Comparison of ENCODE assay signal across 9 mouse cellular contexts in genomic region chrX:73524318-73525222, GRCm38 (mm10). TPM values are rescaled to one million over a fixed set of nuclear protein-coding genes. Genes with fewer than 3 reads are reported as not detected.
DNase-seq lines count a peak whose midpoint lies in the region; ATAC-seq and TF ChIP-seq lines count a peak whose summit lies in the region.
"Had no signal": no experiment of that assay in that cellular context is flagged by ENCODE, and none has a peak within 500 bp of the region (broad histone marks: within the 10 kb centered on the region; RNA-seq: fewer than 3 reads in every experiment).

No protein-coding gene starts in this region.

- H3K4me3 ChIP-seq in liver, postnatal 0 days (ENCODE audit: low read depth, low read length) = no peak overlapping the region
- H3K4me3 ChIP-seq in forebrain, embryonic 14.5 days (ENCODE audit: low read depth, low read length) = no peak overlapping the region
- H3K4me3 ChIP-seq in midbrain, embryonic 16.5 days (ENCODE audit: low read depth, low read length) = no peak overlapping the region

- no peak overlapping the region for H3K4me2 ChIP-seq in liver, postnatal 0 days (ENCODE audit: low read depth, low read length)
- no peak overlapping the region for H3K4me2 ChIP-seq in forebrain, embryonic 14.5 days (ENCODE audit: low read length)
- H3K4me2 ChIP-seq in midbrain, embryonic 16.5 days (ENCODE audit: low read length) = no peak overlapping the region

- no peaks in the 10 kb centered on the region for H3K4me1 ChIP-seq in liver, postnatal 0 days (ENCODE audit: insufficient read depth)
- peaks cover 2% of the 10 kb centered on the region; the same call in 1 of the 2 replicates for H3K4me1 ChIP-seq in forebrain, embryonic 14.5 days (ENCODE audit: control insufficient read depth, insufficient read depth, low read length)
- no peaks in the 10 kb centered on the region for H3K4me1 ChIP-seq in midbrain, embryonic 16.5 days (ENCODE audit: control insufficient read depth, insufficient read depth, low read length)

- no peak for TF ChIP-seq EP300 in liver, postnatal 0 days (IDR thresholded peaks at IDR 0.05; ENCODE audit: low read depth)

- WGBS in liver, postnatal 0 days (ENCODE audit: insufficient replicate concordance) = 58% methylated on average over 8 of the region's 9 CpGs
- WGBS in forebrain, embryonic 14.5 days = 64% methylated on average over 9 of the region's 9 CpGs
- 44% methylated on average over 9 of the region's 9 CpGs for WGBS in midbrain, embryonic 16.5 days

- no peak overlapping the region for H3K9ac ChIP-seq in liver, postnatal 0 days (replicated peaks)
- no peak overlapping the region for H3K9ac ChIP-seq in forebrain, embryonic 14.5 days (ENCODE audit: low read length)
- H3K9ac ChIP-seq in midbrain, embryonic 16.5 days (ENCODE audit: low read depth, low read length) = no peak overlapping the region

- no peak for ATAC-seq in liver, postnatal 0 days
- peak; percentile 89 for ATAC-seq in forebrain, embryonic 14.5 days
- ATAC-seq in midbrain, embryonic 16.5 days = peak; percentile 75

- 0 out of 2 replicates have a peak, but pooled peaks cover 4% of the 10 kb centered on the region for H3K27me3 ChIP-seq in liver, postnatal 0 days (ENCODE audit: insufficient read depth, low read length)
- H3K27me3 ChIP-seq in forebrain, embryonic 14.5 days (replicated peaks; ENCODE audit: control insufficient read depth, insufficient read depth, low read length) = no peaks in the 10 kb centered on the region
- peaks cover 3% of the 10 kb centered on the region; the same call in 1 of the 2 replicates for H3K27me3 ChIP-seq in midbrain, embryonic 16.5 days (ENCODE audit: control insufficient read depth, insufficient read depth, low read depth, low read length)

- DNase-seq in liver = peak; percentile 3
- no peak for DNase-seq in liver, postnatal 0 days
- DNase-seq in brain, embryonic 14.5 days (ENCODE audit: low read depth) = peak; percentile 90
- DNase-seq in forebrain, embryonic 14.5 days (ENCODE audit: low spot score) = peak; percentile 74
- DNase-seq in spleen, postnatal 14 days (ENCODE audit: low spot score in 2 of 2) = no peak
- no peak for DNase-seq in embryo, embryonic 9.5 days (ENCODE audit: extremely low spot score)
- no peak for DNase-seq in spleen, postnatal 36 days (ENCODE audit: low spot score in 2 of 2)
- DNase-seq: kidney, postnatal 36 days had no signal

- no peak overlapping the region for H3K27ac ChIP-seq in liver, postnatal 0 days (ENCODE audit: low read depth)
- H3K27ac ChIP-seq in forebrain, embryonic 14.5 days (ENCODE audit: low read depth, low read length) = peak overlapping the region; percentile 68
- H3K27ac ChIP-seq in midbrain, embryonic 16.5 days (ENCODE audit: low read length) = no peak overlapping the region

- TF ChIP-seq CTCF in liver, postnatal 0 days (IDR thresholded peaks at IDR 0.05; ENCODE audit: low read depth) = no peak
- TF ChIP-seq CTCF in brain, embryonic 14.5 days (IDR thresholded peaks at IDR 0.05; ENCODE audit: borderline replicate concordance, extremely low read depth, insufficient read depth, insufficient read length) = no peak

- H3K36me3 ChIP-seq in liver, postnatal 0 days (replicated peaks; ENCODE audit: insufficient read depth, low read length) = no peaks in the 10 kb centered on the region
- H3K36me3 ChIP-seq in forebrain, embryonic 14.5 days (ENCODE audit: control insufficient read depth, insufficient read depth, low read length) = no peaks in the 10 kb centered on the region
- no peaks in the 10 kb centered on the region; the same call in 1 of the 2 replicates for H3K36me3 ChIP-seq in midbrain, embryonic 16.5 days (ENCODE audit: control insufficient read depth, insufficient read depth, low read length)

- no peak for TF ChIP-seq POLR2A in brain, embryonic 14.5 days (IDR thresholded peaks at IDR 0.05; ENCODE audit: borderline replicate concordance, extremely low read depth, insufficient read depth, insufficient read length, poor library complexity, severe bottlenecking)

- H3K9me3 ChIP-seq in liver, postnatal 0 days (ENCODE audit: low read length) = no peaks in the 10 kb centered on the region
- no peaks in the 10 kb centered on the region for H3K9me3 ChIP-seq in forebrain, embryonic 14.5 days (replicated peaks; ENCODE audit: control insufficient read depth, low read length)
- no peaks in the 10 kb centered on the region for H3K9me3 ChIP-seq in midbrain, embryonic 16.5 days (replicated peaks; ENCODE audit: control insufficient read depth, low read length, poor library complexity, severe bottlenecking)

RNA-seq across cellular contexts. Expression of gene Atp2b3, which starts 21.7 kb away (rescaled TPM):
- not detected in 2 replicates for polyA plus RNA-seq in liver, postnatal 0 days (2015; fragmentation: Nextera tagmentation; extraction: Ambion mirVana)
- polyA plus RNA-seq in brain, embryonic 14.5 days (2012; rRNA removed) = 7.9 and 13.7 TPM in 2 replicates
- 2.1 and 3.8 TPM in 2 replicates for polyA plus RNA-seq in forebrain, embryonic 14.5 days (2014; fragmentation: Nextera tagmentation; extraction: Ambion mirVana)
- 7.9 and 8.0 TPM in 2 replicates for polyA plus RNA-seq in midbrain, embryonic 16.5 days (2015; fragmentation: Nextera tagmentation; extraction: Ambion mirVana)

RNA-seq across cellular contexts. Expression of gene Bgn, which starts 41.2 kb away (rescaled TPM):
- polyA plus RNA-seq in liver, postnatal 0 days (2015; fragmentation: Nextera tagmentation; extraction: Ambion mirVana) = 17.4 and 18.3 TPM in 2 replicates
- 39.3 and 83.1 TPM in 2 replicates for polyA plus RNA-seq in brain, embryonic 14.5 days (2012; rRNA removed)
- polyA plus RNA-seq in forebrain, embryonic 14.5 days (2014; fragmentation: Nextera tagmentation; extraction: Ambion mirVana) = 15.5 and 18.0 TPM in 2 replicates
- polyA plus RNA-seq in midbrain, embryonic 16.5 days (2015; fragmentation: Nextera tagmentation; extraction: Ambion mirVana) = 16.5 and 17.9 TPM in 2 replicates

Comparison
In these comparisons a context has a peak if more than half of its experiments do, and no peak if none do; other contexts are left out.
1. DNase-seq: peak in liver (single experiment), brain, embryonic 14.5 days (single experiment) and forebrain, embryonic 14.5 days (single experiment); none in liver, postnatal 0 days (single experiment), spleen, postnatal 14 days (0 of 2), embryo, embryonic 9.5 days (single experiment) and spleen, postnatal 36 days (0 of 2).